Mouse (Mus musculus) Muller cell, postnatal 12 days (primary cell): Measurements from ENCODE around the gene Fry.
A peak's percentile ranks its signal among the peaks of the same experiment; 100 is the strongest.

Experiments
- DNase-seq: peaks from one replicate; pipeline ENCODE4 v3.0.0-alpha.2; 2015; ENCODE audit errors: inconsistent ontology term

Gene Fry

DNA sequence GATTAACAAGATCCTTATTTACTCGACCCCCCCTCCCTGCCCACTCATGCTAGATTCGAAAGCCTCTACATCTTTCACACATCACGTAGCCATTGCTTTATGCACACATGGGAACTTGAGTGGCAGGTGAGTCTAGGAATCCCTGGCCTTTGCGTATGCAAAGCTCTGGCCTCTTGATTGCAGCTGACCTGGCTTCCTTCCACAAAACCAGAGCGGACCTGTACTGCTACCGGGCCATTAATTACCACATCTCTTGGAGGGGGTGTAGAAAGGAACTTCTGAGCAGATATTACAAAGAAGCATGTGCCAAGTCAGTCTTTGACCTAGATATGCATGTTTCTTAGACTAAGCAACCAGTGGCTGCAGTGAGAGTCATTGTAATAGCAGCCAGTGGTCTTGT is 55.4 kb downstream of the Fry start:
- no peak for DNase-seq

DNA sequence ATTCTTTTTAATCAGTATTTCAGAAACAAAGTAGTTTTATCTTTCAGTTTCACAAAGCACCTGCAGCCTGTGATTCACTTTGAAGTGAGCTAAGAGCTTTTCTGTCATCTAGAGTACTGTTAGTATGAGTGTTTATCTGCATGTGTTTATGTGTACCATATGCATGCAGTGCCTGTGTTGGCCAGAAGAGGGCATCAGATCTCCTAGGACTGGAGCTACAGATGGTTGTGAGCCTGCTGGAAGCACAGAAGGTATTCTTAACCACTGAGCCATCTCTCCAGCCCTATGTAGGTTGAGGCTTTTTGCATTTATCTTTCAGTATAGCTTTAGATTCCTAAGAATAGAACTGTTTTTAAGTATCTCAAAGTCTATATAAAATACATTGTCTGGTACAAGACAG is 56.5 kb downstream of the Fry start:
- DNase-seq = no peak

DNA sequence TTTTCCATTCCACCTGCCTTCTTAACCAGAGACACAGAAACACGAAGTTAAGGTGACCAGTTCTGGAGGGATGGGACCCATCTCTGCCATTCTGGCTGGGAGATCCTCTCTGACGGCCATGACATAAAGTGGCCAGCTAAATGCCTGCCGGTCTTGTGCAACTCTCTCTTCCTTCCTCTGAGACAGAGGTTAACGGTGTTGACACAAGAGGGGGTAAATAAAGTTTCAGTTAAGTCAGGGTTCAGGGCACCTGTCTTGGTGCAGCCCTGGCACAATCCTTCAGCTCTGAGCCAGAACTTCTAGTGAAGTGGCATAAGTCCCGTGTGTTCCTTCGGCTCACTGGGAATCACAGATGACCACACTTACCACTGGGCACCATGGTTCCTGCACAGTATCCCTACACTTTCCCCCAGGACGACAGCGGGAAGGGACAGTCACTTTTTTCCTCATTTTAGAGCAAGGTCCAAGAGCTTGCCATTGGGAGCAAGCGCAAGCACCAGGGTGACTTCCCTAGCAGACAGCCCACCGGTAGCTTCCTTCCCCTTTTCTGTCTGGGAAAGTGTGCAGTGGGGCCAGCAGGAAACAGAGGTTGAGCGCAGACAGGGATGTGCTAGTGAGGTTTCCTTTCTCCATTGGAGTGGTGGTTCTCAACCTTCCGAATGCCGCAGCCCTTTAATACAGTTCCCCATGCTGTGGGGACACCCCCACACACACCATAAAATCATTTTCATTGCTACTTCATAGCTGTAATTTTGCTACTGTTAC is 58.0 kb downstream of the Fry start:
- no peak for DNase-seq

DNA sequence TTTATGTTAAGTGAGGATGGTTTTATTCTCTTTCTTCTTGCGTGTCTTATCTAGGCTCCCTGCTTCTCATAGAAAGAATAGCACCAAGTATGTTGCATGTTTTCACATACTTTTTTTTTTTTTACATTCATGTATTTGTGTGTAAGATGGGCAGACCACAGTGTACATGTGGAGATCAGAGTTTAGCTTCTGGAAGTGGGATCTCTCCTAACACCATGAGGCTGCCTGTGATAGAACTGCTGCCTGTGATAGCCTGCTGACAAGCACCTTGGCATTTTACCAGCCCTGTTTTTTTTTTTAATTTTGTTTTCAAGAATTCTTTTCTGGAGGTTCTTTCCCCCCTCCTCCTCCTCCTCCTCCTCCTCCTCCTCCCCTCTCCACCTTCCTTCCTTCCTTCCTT is 59.3 kb downstream of the Fry start:
- DNase-seq = no peak

DNA sequence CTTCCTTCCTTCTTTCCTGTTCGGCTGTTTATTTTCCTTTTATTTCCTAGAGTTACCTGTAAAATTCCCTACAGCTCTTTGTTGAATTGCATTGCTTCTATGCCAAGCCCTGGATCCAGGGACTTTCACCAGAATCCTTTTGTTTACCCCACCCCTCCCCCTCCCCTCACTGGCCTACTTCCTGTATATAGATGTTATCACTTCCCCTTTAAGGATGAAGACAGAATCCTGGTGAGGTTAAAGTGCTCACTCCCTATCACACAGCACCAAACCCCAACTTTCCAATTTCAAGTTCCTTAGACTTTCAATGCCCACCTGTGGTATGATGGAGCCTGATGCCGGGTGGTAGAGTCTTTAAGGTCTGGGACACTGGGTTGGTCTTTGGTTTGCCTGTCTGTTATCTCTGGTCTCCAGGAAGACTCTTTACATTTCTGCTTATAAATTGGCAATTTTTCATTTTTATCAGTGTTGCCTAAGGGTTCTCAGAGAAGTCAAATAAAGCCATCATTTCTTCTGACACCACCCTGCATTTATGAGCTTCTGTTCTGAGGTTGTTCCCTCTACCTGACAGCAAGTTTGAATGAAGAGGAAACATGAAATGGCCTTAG is 59.9 kb downstream of the Fry start:
- no peak for DNase-seq

DNA sequence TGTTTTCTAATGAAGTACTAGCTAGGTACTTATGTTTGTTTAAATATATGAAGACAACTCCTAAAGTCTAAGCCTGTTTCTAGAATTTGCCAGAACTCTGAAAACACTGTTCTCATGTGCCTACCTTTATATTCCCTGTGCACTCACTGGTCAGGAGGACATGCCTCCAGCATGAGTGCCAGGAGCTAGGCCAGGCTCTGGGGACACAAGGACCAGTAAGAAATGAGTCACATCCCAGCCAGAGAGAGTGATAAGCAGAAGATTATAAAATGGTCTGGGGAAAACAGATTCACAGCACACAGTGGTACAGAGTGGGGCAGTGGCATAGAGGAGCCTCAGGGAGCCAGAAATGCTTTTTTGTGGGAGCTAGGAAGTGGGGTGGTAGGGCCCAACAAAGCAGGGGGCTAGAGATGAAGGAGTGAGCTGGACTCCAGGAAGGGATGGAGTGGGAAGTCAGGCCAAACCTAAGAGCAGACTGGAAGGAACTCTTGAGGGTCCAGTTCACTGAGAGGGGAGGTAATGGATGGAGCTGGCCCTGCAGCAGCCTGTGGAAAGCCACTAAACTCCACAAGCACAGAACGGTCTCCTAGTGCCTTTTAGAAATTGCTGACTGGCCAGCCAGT is 62.7 kb downstream of the Fry start:
- no peak for DNase-seq

DNA sequence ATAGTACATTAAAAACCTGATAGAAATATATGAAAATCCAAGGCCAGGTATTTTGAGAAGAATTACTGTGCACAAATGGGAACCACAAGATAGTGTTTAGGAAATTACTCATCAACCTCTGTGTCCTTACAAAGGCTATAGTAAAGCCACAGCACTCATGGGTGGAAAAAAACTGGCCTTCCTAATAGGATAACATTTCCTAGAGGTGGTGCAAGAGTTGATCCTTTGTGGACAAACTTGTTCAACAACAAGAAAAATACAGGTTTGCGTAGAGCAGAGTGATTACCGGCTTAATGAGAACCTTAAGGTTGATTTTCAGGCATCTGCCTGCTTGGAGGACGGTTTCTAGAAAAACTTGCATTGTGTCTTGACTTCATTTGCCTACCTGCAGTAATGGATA is 66.5 kb downstream of the Fry start:
- DNase-seq = no peak

DNA sequence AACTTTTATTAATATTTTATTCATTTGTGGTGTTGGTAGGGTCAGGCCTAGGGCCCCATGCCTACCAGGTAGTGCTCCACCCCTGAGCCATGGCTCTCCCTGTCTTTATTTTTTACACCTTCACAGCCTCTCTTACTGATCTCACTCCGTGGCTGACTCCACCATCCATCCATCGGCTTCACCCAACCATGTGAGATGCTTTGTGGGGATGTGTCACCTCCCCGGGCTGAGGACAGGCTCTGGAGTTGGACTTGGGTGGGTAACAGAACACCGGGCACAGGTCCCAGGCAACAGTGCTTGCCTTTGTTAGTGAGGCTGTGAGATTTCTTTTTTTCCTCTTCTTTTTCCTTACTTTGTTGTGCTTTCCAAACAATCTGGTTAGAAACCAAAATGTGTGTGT is 67.7 kb downstream of the Fry start:
- no peak for DNase-seq

DNA sequence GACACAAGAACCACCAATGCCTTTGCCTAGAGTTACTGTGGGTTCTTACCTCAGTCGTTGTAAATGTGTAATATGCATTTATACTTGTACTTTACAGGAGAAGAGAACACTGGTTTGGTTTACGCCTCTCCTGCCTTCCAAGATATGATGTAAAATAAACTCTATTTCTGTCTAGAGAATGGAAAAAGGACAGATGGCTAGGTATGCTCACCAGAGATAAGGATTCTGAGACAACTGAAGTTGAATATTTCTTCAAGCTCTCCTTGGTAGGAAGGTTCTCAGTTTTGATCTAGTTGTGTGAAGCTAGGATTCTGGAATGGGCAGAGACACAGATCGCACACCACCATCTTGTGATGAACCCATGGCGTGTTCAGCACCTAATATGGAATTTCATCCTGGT is 68.2 kb downstream of the Fry start:
- DNase-seq = no peak

DNA sequence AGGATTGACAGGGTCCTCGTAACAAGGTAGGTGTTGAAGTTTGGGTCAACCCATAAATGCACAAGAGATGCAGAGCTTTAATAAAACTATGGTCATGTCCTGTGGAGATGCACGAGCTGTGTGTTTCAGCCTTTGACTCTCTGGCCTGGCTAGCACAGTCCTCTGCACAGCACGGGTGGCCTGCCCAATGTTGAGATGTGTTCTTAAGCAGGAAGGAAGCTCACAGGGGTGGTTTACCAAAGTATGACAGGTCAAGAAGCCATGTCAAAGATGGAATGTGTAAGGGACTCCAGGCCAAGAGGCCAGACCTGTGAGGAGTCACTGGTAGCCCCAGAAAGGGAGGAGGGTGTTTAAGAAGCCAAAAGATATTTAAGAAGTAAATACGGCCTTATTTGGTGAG is 69.6 kb downstream of the Fry start:
- no peak for DNase-seq

DNA sequence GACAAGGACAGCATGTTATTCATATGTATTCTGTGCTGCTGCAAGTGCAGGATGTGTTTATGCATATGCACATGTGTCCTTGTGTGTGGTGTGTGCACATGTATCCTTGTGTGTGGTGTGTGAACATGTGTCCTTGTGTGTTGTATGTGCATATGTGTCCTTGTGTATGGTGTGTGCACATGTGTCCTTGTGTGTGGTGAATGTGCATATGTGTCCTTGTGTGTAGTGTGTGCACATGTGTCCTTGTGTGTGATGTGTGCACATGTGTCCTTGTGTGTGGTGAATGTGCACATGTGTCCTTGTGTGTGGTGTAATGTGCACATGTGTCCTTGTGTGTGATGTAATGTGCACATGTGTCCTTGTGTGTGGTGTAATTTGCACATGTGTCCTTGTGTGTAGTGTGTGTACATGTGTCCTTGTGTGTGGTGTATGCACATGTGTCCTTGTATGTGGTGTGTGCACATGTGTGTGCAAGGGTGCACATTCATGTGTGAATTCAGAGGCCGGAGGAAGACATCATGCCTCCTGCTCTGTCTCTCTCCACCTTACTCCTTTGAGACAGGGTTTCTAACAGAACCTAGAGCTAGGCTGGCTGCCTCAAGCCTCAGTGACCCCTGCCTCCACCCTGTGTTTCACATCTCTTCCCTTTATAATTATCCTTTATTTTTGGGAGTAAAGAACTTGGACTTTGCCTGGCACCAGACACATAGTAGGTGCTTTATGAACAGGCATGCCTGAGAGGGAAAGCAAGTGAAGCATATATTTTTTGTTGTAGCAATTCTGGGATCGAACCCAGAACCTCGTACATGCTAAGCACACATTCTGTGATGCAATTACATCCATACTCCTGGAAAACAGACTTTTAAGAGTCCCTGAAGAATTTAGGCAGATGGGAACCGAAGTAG is 72.3 kb downstream of the Fry start:
- no peak for DNase-seq

DNA sequence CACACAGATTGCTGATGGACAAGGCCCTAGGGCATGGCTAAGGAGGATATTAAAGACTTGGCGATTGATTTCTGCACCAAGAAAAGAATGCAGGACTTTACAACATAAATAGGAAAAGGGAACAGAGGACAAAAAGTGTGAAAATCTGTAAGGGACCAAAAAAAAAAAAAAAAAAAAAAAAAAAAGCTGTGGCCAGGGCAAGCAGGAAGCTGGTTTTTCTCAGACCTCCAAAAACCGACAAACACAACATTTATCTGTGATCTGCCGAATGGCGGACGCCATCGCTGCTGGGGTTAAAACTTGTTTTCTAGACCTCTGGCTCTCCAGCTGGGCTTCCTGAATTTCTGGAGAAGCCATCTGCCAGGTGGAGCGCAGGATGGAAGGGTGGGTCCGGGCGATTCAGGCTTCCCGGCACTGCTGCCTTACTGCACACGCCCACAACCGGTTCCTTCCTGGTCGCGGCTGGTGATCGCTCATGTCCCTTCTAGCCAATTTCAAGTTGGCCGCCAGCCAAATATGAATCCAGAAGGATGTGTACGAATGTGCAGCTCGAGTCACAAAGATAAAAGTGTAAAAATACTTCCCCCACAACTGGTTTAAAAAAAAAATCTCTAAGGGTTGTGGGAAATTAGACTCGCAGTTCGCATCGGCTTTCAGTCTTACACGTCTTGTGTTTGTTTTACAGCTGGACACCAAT is 77.2 kb downstream of the Fry start:
- peak; percentile 76 for DNase-seq

DNA sequence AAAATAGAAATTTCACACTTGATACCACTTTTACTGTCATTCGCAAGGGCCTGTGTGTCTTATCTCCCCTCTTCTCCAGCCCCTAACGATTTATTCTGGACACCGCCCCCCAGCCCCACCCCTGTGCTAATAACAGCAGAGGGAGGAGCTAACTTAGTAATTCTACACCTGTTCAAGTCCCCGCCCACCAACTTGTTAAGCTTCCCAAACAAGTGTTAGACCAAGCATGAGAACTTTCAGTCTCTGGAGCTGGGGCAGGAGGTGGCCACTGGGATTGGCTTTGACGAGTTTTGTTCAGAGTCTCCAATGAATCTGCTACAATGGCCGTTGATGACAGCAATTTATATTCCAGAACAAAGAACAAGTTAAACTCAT is 77.8 kb downstream of the Fry start:
- peak; percentile 77 for DNase-seq

DNA sequence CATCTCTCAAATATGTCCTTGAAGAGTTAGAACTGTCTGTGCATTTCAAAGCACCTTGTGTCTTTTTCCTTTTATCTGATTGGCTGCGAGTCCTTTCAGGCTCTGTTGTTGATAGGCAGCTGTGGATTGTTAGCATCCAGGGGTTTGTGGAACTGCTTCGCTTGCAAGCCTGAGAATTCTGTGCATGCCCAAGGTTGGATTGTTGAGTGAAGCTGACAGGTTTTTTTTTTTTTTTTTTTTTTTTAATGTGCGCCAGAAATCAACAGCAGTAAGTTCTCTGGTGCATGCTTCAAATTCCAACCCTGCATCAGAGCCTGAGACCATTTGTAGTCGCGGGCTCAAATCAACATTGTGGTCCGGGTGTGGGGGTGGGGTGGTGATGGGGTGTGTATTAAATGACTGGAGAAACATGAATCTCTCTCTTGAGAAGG is 78.5 kb downstream of the Fry start:
- peak; percentile 90 for DNase-seq

DNA sequence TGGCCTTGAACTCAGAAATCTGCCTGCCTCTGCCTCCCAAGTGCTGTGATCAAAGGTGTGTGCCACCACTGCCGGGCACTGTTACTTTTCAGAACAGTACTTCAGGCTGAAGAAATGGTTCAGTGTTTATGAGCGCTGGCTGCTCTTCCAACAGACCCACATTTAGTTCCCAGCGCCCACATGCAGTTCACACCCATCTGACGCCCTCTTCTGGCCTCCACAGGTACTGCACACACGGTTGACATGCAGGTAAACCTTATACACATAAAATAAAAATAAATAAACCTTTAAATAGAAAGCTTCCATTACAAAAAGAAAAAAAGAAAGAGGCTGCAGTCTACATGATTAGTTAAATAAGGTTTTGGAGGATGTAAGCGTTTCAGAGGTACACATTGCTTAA is 88.3 kb downstream of the Fry start:
- no peak for DNase-seq

DNA sequence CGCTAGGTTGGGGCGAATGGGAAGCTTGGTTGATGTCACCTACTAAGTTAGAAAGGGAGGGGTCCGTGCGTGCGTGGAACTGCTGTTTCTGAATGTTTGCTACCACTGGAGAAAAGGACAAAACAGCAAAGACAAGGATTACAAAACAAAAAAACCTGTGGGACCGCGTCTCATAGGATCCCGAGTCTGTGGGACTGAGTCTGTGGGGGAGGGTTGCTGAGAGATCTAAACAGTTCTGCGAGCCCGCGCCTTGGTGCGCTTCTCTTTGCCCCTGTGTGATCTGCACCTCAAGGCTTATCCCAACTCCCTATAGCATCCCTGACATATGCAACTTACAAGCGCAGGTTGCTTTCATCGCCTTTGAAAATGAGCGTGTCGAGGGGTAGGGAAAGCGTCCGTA is 89.2 kb downstream of the Fry start:
- no peak for DNase-seq

DNA sequence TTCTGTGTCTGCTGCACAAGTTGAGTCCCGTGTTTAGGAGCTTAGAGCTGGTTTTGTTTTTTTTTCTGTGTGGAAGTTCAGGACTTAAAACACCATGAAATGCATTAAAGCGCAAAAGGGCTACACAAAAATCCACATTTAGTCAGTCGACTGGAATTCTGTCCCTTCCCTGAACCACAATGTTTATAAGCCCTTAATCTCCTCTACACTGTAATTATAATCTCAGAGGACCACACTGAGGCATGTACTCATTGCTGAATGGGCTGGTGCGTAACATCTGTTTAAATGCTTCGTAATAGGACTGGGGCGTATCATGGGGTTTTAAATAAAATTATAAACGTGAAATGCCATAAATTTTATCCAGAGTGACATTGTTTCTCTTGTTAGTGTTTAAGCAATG is 89.6 kb downstream of the Fry start:
- DNase-seq = no peak

DNA sequence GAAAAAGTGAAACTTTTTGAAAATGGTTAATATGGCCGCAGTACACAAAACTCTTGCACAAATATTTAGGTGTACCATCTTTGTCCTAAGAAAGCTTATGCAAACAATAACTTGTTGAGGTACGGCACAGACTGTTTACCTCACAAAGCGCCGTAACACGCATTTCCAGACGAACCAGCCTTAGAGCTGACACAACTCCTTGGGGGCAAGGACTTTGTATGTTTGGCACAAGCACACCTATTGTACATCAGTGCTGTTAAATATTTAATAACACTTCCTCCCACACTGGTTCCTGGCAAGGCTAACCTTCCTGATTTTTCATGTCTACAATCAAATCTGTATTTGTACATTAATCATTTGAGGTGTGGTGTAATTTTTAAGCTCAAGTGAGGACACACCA is 95.6 kb downstream of the Fry start:
- no peak for DNase-seq

DNA sequence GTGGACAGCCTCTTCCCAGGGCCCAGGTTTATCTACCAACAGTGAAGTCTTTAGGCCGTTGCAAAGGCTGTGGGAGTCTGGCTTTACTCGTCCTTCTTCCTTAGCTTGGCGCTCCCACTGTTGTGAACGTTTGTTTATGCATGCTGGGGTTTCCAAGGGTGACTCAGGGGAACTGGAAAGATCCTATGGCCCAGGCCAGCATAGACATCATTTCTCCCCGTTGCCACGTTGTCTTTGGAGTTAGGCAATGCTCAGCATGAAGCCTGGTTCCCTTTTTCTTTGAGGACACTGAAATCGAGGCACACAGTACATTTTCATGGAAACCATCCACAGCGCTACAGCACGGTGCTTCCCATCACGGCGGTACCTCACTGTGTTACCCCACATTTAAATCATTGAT is 97.6 kb downstream of the Fry start:
- no peak for DNase-seq

DNA sequence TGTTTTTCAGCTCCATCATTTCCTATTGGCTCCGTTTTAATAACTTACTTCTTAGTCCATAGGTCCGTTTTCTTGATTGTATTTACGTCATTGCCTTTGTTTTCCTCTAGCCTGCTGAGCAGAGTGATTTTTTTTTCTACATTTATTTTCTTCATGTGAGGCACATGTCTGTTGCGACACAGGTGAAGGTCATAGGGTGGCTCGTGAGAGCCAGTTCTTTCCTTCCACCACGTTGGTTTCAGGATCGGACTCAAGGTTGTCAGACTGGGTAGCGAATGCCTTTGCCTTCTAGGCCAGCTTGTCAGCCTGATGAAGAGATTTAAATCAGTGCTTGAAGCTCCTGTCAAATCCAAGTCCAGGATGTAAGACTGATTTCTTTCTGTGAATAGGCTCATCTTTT is 101.0 kb downstream of the Fry start:
- no peak for DNase-seq

DNA sequence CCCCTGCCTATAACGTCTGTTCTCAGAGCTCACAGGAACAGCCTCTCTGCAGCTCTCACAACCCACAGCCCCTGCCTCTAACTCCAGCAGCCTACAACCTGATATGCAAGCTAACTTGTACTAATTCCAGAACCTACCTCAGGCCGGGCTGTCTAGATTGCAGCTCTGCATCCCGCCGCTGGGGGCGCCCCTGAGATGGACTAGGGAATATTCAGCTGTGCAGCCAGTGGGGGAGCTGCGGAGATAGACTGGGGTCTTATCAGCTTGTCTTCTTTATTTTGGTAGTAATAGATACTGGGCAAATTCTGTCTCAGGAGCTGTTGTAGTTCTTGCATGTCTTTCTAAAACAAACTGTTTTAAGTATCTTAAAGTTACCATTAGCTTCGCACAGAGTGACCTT is 101.9 kb downstream of the Fry start:
- DNase-seq = no peak

DNA sequence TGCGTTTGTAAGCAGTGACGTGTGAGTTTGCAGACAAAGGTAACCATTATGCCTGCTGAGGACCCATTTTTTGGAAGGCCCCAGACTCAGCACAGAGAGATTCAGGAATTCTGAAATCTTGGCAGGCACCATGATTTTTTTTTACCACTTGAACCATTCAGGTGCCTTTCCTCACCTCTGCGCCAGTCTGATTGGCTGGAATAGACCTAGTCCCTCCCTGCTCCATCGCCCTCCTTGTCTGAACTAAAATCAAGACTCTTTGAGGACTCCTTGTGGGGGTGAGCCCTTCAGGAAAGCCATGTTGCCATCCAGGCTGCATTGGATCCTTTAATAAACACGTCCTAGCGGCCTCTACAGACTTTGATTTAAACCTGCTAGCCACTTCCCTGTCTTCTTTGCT is 103.4 kb downstream of the Fry start:
- no peak for DNase-seq
